13 mouse cellular contexts compared by ENCODE assay signal in the genomic region with DNA sequence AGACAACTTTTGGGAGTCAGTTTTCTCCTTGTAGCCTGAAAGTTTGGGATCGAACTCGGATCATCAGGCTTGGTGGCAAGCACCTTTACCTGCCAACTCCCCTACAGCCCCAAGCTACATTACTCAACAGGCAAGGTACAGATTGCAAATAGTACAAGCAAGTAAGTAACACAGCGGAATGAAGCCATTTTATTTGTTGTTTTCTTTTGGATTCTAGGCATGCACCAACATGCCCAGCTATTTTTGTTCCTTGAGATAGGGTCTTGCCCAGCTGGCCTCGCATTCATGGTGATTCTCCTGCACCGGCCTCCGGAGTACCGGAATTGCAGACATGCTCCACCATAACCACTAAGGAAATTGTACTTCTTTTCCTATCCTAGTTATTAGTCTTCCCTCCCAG. TPM values are rescaled to one million over a fixed set of nuclear protein-coding genes. Genes with fewer than 3 reads are reported as not detected.
"Had no signal": no experiment of that assay in that cellular context is flagged by ENCODE, and none has a peak within 500 bp of the region (broad histone marks: within the 10 kb centered on the region; RNA-seq: fewer than 3 reads in every experiment).

No protein-coding gene starts in this region.

- DNase-seq: left cerebral cortex, postnatal 4 days; liver; liver, embryonic 13.5 days; liver, postnatal 0 days; lung, adult 18-20 months; lung, adult 2 months; lung, embryonic 14.5 days; lung, postnatal 10 days; lung, postnatal 14 days; lung, postnatal 36 days; lung, postnatal 4 days; midbrain, embryonic 14.5 days had no signal

RNA-seq across cellular contexts. Expression of a gene that starts 2.6 kb away (rescaled TPM):
- total RNA-seq: monocyte, adult 5-6 weeks had no signal
